Mouse (Mus musculus) C2C12 (cell line): ENCODE measurements around the gene Nav1.

ENCODE experiments used
- CEBPB ChIP-seq: IDR thresholded peaks from one replicate; pipeline ENCODE4 v1.6.1; 2011; ENCODE audit warnings: low read depth, mild to moderate bottlenecking, control low read depth, moderate library complexity
- CTCF ChIP-seq: IDR thresholded peaks from one replicate; pipeline ENCODE4 v1.5.1; 2011; ENCODE audit not compliant: control insufficient read depth, insufficient read depth, insufficient read length
- MAX ChIP-seq: IDR thresholded peaks from one replicate; pipeline ENCODE4 v1.6.1; 2011; ENCODE audit warnings: mild to moderate bottlenecking, control low read depth
- MYOD1 ChIP-seq: IDR thresholded peaks from one replicate; pipeline ENCODE4 v1.6.1; 2011; ENCODE audit warnings: low read depth; ENCODE audit not compliant: control insufficient read depth, insufficient read length
- MYOG ChIP-seq: IDR thresholded peaks from one replicate; pipeline ENCODE4 v1.6.1; 2011; ENCODE audit not compliant: control insufficient read depth, insufficient read length; ENCODE audit errors: extremely low read depth

- TF ChIP-seq MYOD1 (no peak), CTCF (peak; percentile 40), MYOG (no peak), MAX (no peak), CEBPB (peak; percentile 28)
Observed at GRCm38 (mm10) chr1:135544504-135545146, 62.5 kb downstream of the Nav1 start.
